Mouse (Mus musculus) limb, embryonic 13.5 days (tissue): ENCODE data around the gene Fbxl22. TPM values are rescaled to one million over a fixed set of nuclear protein-coding genes. Genes with fewer than 3 reads are reported as not detected.
A peak's percentile ranks its signal among the peaks of the same experiment; 100 is the strongest.

Experiments
- ATAC-seq: fragments of 200-750 bp; cut with Nextera tagmentation; 2 replicates; pipeline ENCODE4 v1.8.0; 2017; ENCODE audit warnings: low read depth, moderate number of reproducible peaks, moderate TSS enrichment; ENCODE audit not compliant: low FRiP score
- H3K27ac ChIP-seq: fragments of 300-500 bp; sonication (generic); 2 replicates; pipeline ENCODE4 v1.5.1; 2015; ENCODE audit warnings: inconsistent platforms, mild to moderate bottlenecking, moderate library complexity
- H3K27me3 ChIP-seq: fragments of 300-500 bp; sonication (generic); 2 replicates; pipeline ENCODE4 v1.6.1; 2015; ENCODE audit warnings: mild to moderate bottlenecking, inconsistent platforms
- H3K36me3 ChIP-seq: fragments of 300-500 bp; sonication (generic); 2 replicates; pipeline ENCODE4 v1.6.1; 2015; ENCODE audit warnings: inconsistent platforms, mild to moderate bottlenecking, moderate library complexity
- H3K4me1 ChIP-seq: fragments of 300-500 bp; sonication (generic); 2 replicates; pipeline ENCODE4 v1.6.1; 2015; ENCODE audit warnings: inconsistent platforms
- H3K4me2 ChIP-seq: fragments of 300-500 bp; sonication (generic); replicated peaks from 2 replicates; pipeline ENCODE4 v1.6.1; 2015; ENCODE audit warnings: inconsistent platforms, mild to moderate bottlenecking, moderate library complexity
- H3K4me3 ChIP-seq: fragments of 300-500 bp; sonication (generic); 2 replicates; pipeline ENCODE4 v1.5.1; 2015; ENCODE audit warnings: moderate library complexity, mild to moderate bottlenecking, inconsistent platforms
- H3K9ac ChIP-seq: fragments of 300-500 bp; sonication (generic); 2 replicates; pipeline ENCODE4 v1.6.1; 2015; ENCODE audit warnings: mild to moderate bottlenecking, inconsistent platforms
- H3K9me3 ChIP-seq: fragments of 300-500 bp; sonication (generic); 2 replicates; pipeline ENCODE4 v1.6.1; 2016; ENCODE audit warnings: inconsistent platforms
- WGBS: fragments of 180-500 bp; shearing (Covaris S2); methylation state at CpG from one replicate; pipeline ENCODE4 v1.1.7; 2015; 5-methylcytosine and 5-hydroxymethylcytosine counted together
- polyA plus RNA-seq: library from polyadenylated mRNA; unstranded; fragments of >200 nt; fragmentation: Nextera tagmentation; extraction: Ambion mirVana; gene quantifications from 2 replicates; pipeline ENCODE4 v1.2.1, GENCODE M21; 2015

The Fbxl22 gene
- polyA plus RNA-seq, 1 experiment from 2014 or later: 5.3 TPM

- WGBS: 91% methylated on average over 6 of the region's 6 CpGs
Observed at GRCm38 (mm10) chr9:66516296-66516940, 2.0 kb upstream of the Fbxl22 start.

GRCm38 (mm10) chr9:66515680-66516210 lies 1.4 kb upstream of the Fbxl22 start:
- Histone ChIP-seq H3K9ac (no peak overlapping the region), H3K27me3 (no peaks in the 10 kb centered on the region), H3K4me3 (no peak overlapping the region), H3K4me1 (peaks cover 23% of the 10 kb centered on the region), H3K27ac (no peak overlapping the region), H3K4me2 (no peak overlapping the region), H3K9me3 (no peaks in the 10 kb centered on the region), H3K36me3 (peaks cover 71% of the 10 kb centered on the region)
- ATAC-seq: no peak
- 91% methylated on average over 10 of the region's 10 CpGs for WGBS

More at GRCm38 (mm10) chr9:66516296-66516940, 2.0 kb upstream of the Fbxl22 start:
- peaks cover 19% of the 10 kb centered on the region for H3K4me1 ChIP-seq
- no peak for ATAC-seq
- H3K9me3 ChIP-seq: no peaks in the 10 kb centered on the region
- no peaks in the 10 kb centered on the region for H3K27me3 ChIP-seq
- H3K9ac ChIP-seq: no peak overlapping the region
- H3K4me2 ChIP-seq: no peak overlapping the region
- no peak overlapping the region for H3K4me3 ChIP-seq
- no peak overlapping the region for H3K27ac ChIP-seq
- peaks cover 77% of the 10 kb centered on the region for H3K36me3 ChIP-seq

- Histone ChIP-seq H3K9ac (no peak overlapping the region), H3K36me3 (peaks cover 67% of the 10 kb centered on the region), H3K27me3 (no peaks in the 10 kb centered on the region), H3K4me1 (peaks cover 29% of the 10 kb centered on the region), H3K4me3 (no peak overlapping the region), H3K27ac (no peak overlapping the region), H3K9me3 (no peaks in the 10 kb centered on the region), H3K4me2 (no peak overlapping the region)
- no peak for ATAC-seq
- 82% methylated on average over 2 of the region's 2 CpGs for WGBS
Observed at GRCm38 (mm10) chr9:66515115-66515514, 722 bp upstream of the Fbxl22 start.

- H3K9ac ChIP-seq: peak overlapping the region; percentile 25
- H3K27ac ChIP-seq: peak overlapping the region; percentile 69
- peak overlapping the region; percentile 98; the same call in 1 of the 2 replicates for H3K4me2 ChIP-seq
- no peaks in the 10 kb centered on the region for H3K27me3 ChIP-seq
- peaks cover 31% of the 10 kb centered on the region for H3K4me1 ChIP-seq
- ATAC-seq: no peak
- H3K9me3 ChIP-seq: no peaks in the 10 kb centered on the region
- 0 out of 2 replicates have a peak overlapping the region, but pooled peaks have one; percentile 2 for H3K4me3 ChIP-seq
- WGBS: 81% methylated on average over 4 of the region's 4 CpGs
- H3K36me3 ChIP-seq: peaks cover 68% of the 10 kb centered on the region
Observed at GRCm38 (mm10) chr9:66513661-66514255, 635 bp downstream of the Fbxl22 start.

- ATAC-seq: no peak
- H3K27me3 ChIP-seq: no peaks in the 10 kb centered on the region
- peak overlapping the region; percentile 98 for H3K4me2 ChIP-seq
- H3K36me3 ChIP-seq: peaks cover 68% of the 10 kb centered on the region
- 0 out of 2 replicates have a peak overlapping the region, but pooled peaks have one; percentile 66 for H3K4me3 ChIP-seq
- no peaks in the 10 kb centered on the region for H3K9me3 ChIP-seq
- peak overlapping the region; percentile 25; the same call in 1 of the 2 replicates for H3K9ac ChIP-seq
- peaks cover 31% of the 10 kb centered on the region for H3K4me1 ChIP-seq
- H3K27ac ChIP-seq: peak overlapping the region; percentile 96
Observed at GRCm38 (mm10) chr9:66513150-66513549, 1.2 kb downstream of the Fbxl22 start.

- Histone ChIP-seq H3K27ac (peak overlapping the region; percentile 96), H3K9me3 (no peaks in the 10 kb centered on the region), H3K9ac (peak overlapping the region; percentile 84), H3K4me1 (peaks cover 31% of the 10 kb centered on the region), H3K4me2 (peak overlapping the region; percentile 98), H3K4me3 (peak overlapping the region; percentile 66), H3K27me3 (no peaks in the 10 kb centered on the region), H3K36me3 (peaks cover 68% of the 10 kb centered on the region)
- peak; percentile 85 for ATAC-seq
- 0% methylated on average over 8 of the region's 8 CpGs for WGBS
Observed at GRCm38 (mm10) chr9:66512351-66512671, 2.1 kb downstream of the Fbxl22 start.

- peaks cover 31% of the 10 kb centered on the region for H3K4me1 ChIP-seq
- H3K27ac ChIP-seq: peak overlapping the region; percentile 96
- H3K27me3 ChIP-seq: no peaks in the 10 kb centered on the region
- ATAC-seq: peak; percentile 86
- no peaks in the 10 kb centered on the region for H3K9me3 ChIP-seq
- peak overlapping the region; percentile 84 for H3K9ac ChIP-seq
- peak overlapping the region; percentile 98 for H3K4me2 ChIP-seq
- H3K36me3 ChIP-seq: peaks cover 68% of the 10 kb centered on the region
- WGBS: under 1% methylated on average over 78 of the region's 78 CpGs
- peak overlapping the region; percentile 66 for H3K4me3 ChIP-seq
Observed at GRCm38 (mm10) chr9:66511580-66512350, 2.6 kb downstream of the Fbxl22 start.

- no peaks in the 10 kb centered on the region for H3K27me3 ChIP-seq
- peak overlapping the region; percentile 76 for H3K9ac ChIP-seq
- H3K4me2 ChIP-seq: peak overlapping the region; percentile 98
- ATAC-seq: no peak
- H3K9me3 ChIP-seq: no peaks in the 10 kb centered on the region
- peak overlapping the region; percentile 96 for H3K27ac ChIP-seq
- H3K36me3 ChIP-seq: peaks cover 68% of the 10 kb centered on the region
- peaks cover 31% of the 10 kb centered on the region for H3K4me1 ChIP-seq
- 0% methylated on average over 2 of the region's 2 CpGs for WGBS
- peak overlapping the region; percentile 66 for H3K4me3 ChIP-seq
Observed at GRCm38 (mm10) chr9:66510944-66511343, 3.4 kb downstream of the Fbxl22 start.

- Histone ChIP-seq H3K4me2 (peak overlapping the region; percentile 98), H3K9me3 (no peaks in the 10 kb centered on the region), H3K9ac (peak overlapping the region; percentile 53), H3K36me3 (peaks cover 68% of the 10 kb centered on the region), H3K27ac (peak overlapping the region; percentile 96), H3K27me3 (no peaks in the 10 kb centered on the region), H3K4me3 (no peak overlapping the region), H3K4me1 (peaks cover 31% of the 10 kb centered on the region)
- no peak for ATAC-seq
- WGBS: 62% methylated on average over 7 of the region's 7 CpGs
Observed at GRCm38 (mm10) chr9:66510351-66510841, 4.0 kb downstream of the Fbxl22 start.

- Histone ChIP-seq H3K36me3 (peaks cover 68% of the 10 kb centered on the region), H3K4me1 (peaks cover 28% of the 10 kb centered on the region), H3K9me3 (no peaks in the 10 kb centered on the region), H3K27ac (no peak overlapping the region), H3K4me3 (no peak overlapping the region), H3K27me3 (no peaks in the 10 kb centered on the region), H3K9ac (no peak overlapping the region), H3K4me2 (no peak overlapping the region)
- 73% methylated on average over 4 of the region's 4 CpGs for WGBS
- ATAC-seq: no peak
Observed at GRCm38 (mm10) chr9:66508890-66509399, 5.4 kb downstream of the Fbxl22 start.

- no peak overlapping the region for H3K9ac ChIP-seq
- H3K9me3 ChIP-seq: no peaks in the 10 kb centered on the region
- 88% methylated on average over 3 of the region's 3 CpGs for WGBS
- H3K27ac ChIP-seq: no peak overlapping the region
- peaks cover 68% of the 10 kb centered on the region for H3K36me3 ChIP-seq
- peaks cover 15% of the 10 kb centered on the region for H3K4me1 ChIP-seq
- no peak overlapping the region for H3K4me2 ChIP-seq
- H3K4me3 ChIP-seq: no peak overlapping the region
- H3K27me3 ChIP-seq: no peaks in the 10 kb centered on the region
- no peak for ATAC-seq
Observed at GRCm38 (mm10) chr9:66507684-66508083, 6.7 kb downstream of the Fbxl22 start.

GRCm38 (mm10) chr9:66506424-66506823 lies 8.0 kb downstream of the Fbxl22 start:
- peaks cover 79% of the 10 kb centered on the region for H3K36me3 ChIP-seq
- peaks cover 12% of the 10 kb centered on the region for H3K4me1 ChIP-seq
- H3K27me3 ChIP-seq: no peaks in the 10 kb centered on the region
- H3K9ac ChIP-seq: no peak overlapping the region
- no peak for ATAC-seq
- no peaks in the 10 kb centered on the region for H3K9me3 ChIP-seq
- H3K27ac ChIP-seq: no peak overlapping the region
- no peak overlapping the region for H3K4me2 ChIP-seq
- no peak overlapping the region for H3K4me3 ChIP-seq
